Mouse (Mus musculus): Measurements from ENCODE around the gene Hdac4. TPM values are rescaled to one million over a fixed set of nuclear protein-coding genes. Genes with fewer than 3 reads are reported as not detected.

Gene Hdac4
- polyA plus RNA-seq (2014; fragmentation: Illumina TruSeq; extraction: RNeasy Lipid Tissue Mini Kit (QIAGEN cat#74804); ENCODE audit: low read depth, low replicate concordance): 1.0 TPM

GRCm38 (mm10) chr1:92195360-92196149 is at the start of gene Hdac4:
Gene Hdac4 (minus strand): TSS chr1:92195699.

